Mouse (Mus musculus): ENCODE measurements at regions not wholly inside any gene's neighbourhood (a gene's known extent, or its start where the extent isn't known, plus 50 kb on each side); places are given as distances from the start of the nearest gene placed in this dataset.

DNA sequence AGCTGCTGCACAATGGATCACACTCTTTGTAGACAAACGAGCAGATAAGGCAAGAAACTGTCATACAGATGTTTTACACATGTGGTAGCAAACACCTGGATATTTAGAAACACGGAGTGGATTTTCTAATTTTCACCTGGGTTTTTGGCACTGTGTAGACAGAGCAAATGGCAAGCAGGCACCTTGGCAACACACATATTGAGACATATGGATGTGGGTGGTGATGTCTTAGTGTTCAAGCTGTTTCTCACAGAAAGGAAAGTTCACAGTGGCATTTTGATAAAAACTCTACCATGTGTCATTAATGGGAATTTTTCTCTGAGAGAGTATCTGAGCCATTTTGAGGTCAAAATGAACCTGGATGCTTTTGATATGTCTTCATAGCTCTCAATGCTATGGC, 417.9 kb upstream of the Megf9 start:
- no peak for DNase-seq (ENCODE audit: low read depth, low spot score)

DNA sequence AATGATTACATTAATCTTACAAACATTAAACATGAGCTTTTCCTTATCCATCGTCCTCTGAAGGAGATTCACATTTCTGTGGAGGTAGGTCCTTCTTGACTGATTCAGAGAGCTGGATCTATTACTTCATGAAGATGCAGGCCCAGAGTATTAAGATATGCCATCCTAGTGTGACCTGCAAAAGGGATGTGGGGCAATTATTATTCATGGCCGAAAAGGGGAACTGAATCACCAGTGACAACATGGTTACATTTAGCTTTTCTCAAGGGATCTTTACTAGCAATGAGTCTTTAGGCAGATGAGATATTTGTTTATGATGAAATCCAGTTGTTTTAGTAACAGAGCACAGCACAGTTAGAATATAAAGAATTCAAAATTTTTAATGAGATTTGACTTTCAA, 405.4 kb upstream of the Megf9 start:
- no peak for DNase-seq (ENCODE audit: low read depth, low spot score)

DNA sequence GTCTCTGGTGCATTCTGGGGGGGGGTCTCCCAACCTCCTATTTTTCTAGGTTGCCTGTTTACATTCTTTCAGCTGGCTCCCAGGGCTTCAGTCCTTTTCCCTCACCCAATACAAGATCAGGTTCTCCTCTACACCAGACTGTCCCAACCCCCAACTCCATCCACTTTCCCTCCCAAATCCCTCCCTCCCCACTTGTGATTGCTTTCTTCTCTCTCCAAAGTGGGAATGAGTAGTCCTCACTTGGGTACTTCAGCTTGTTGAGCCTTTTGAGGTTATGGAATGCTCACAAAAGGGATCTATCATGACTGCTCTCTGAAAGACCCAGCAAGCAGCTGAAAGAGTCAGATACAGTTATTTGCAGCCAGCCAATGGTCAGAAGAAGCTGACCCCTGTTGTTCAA, 399.3 kb upstream of the Megf9 start:
- no peak for DNase-seq (ENCODE audit: low read depth, low spot score)

DNA sequence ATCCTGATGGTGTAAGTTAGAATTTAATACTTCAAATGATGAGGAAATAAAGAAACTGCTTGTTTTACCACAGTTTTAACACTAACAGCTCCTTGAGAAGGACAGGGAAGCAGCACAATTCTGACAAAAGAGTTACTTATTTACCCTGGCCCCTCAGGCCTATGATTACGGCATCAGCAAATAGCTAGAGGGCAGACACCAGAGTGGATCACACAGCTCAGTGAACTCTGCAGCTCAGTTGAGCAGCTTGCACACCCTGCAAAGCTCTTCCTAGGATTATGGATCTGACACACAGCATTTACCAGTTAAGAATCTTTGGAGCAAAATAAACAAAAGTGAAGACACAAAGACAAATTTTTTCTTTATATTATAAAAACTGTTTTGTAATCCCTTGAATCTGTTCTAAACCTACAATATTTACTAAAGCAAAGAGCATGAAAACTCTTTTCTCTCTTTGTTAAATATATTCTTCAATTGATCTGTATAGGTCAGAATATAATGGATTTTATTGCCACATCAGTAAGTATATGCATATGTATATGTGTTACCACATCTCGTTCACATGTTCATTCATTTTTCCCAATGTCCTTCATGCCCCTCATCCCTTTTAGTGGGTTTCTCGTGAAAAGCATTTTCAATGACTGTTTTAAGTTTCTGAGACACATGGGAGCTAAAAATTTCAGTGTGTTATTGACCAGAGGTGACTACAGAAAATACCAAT, 387.3 kb upstream of the Megf9 start:
- no peak for DNase-seq (ENCODE audit: low read depth, low spot score)

DNA sequence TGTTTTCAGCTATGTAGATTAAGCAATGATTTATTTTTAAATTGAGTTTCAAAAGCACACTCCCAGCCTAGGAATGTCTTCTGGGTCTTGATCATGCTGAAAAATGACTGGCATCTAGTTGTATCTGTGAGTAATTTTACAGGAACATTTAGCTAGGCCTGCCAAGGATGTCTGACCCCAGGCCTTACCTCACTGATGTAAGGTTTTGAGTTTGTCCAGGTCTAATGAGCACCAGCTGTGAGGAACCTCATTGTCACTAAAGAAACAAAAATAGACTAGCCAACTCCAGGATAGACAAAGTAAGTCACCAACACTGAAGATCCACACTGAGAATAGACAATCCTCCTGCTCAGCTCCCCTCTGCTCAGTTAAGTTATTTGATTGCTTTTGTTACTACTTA, 379.8 kb upstream of the Megf9 start:
- DNase-seq (ENCODE audit: low read depth, low spot score) = no peak

DNA sequence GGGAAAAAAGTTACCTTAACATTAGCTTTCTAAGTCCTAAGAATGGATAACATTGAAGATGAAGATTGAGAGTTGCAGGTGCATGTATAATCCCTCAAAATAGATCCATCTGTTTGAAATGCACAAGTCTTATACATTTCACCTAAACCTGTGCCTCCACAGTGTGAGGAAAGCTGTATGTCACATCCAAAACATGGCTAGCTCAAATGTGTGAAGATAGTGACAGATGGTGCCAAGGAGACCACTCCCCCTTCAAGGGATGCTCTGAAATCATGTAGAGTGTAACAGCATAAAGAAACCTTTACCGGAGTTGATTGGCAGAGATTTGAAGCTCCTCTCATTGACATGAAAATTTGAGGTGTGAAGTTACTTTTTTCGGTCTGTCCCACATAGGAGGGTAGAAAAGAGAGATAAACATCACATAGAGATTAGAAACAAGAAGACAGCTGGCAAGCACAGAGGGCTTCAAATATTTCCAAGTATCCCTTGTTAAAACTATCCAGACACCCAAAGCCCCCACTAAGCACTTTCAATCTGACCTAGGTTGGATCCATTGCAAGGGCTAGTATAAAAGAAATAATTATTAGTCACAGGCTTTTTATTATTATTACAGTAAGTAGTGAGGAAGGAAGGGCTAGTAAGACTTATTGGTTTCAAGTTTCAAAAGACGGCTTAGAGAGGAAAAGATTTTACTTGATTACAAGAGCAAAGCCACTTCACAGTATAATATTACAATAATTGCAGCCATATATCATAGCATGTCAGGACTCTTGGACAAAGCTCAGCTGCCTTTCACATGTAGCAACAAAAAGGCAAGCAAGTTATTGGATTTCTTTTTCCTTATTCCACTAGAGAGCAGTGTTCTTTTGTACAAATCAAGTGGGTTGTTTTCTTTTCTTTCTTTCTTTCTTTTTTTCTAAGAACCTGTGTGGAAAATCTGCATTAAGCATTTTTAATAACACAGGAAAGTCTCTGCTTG, 372.3 kb upstream of the Megf9 start:
- DNase-seq (ENCODE audit: low read depth, low spot score) = peak; percentile 20

All from embryo, embryonic 11.5 days (tissue).